Mouse (Mus musculus): ENCODE results near the gene Edc3. TPM values are rescaled to one million over a fixed set of nuclear protein-coding genes. Genes with fewer than 3 reads are reported as not detected.
A peak's percentile ranks its signal among the peaks of the same experiment; 100 is the strongest.

Edc3 gene
- polyA plus RNA-seq, 1 experiment from 2014 or later: 40.2 TPM

DNA sequence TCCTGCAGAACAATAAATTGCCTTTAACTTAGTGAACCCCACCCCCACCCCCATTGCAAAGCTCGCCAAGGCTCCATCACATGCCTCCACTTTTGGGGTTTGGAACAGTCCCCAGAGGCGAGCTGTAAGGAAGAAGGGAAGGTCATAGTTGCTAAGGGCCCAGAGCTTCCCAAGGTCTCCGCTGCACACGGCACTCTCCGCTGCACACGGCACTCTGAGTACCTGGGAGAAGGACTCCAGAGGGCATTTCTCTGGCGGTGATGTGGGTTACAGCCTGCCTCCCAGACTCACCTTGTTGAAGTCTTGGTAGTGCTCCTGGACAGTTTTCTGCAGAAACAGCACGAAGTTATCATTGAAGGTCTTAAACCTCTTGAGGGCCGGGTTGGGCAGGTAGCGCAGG is 26.9 kb upstream of the Edc3 start:
- H3K4me3 ChIP-seq (replicated peaks): no peak overlapping the region
- H3K9ac ChIP-seq: no peak overlapping the region
- H3K9me3 ChIP-seq: no peaks in the 10 kb centered on the region
- H3K4me1 ChIP-seq: no peaks in the 10 kb centered on the region
- no peak for ATAC-seq (ENCODE audit: low FRiP score)
- 0 out of 2 replicates have a peak, but pooled peaks cover 3% of the 10 kb centered on the region for H3K27me3 ChIP-seq
- H3K27ac ChIP-seq: no peak overlapping the region
- WGBS: 84% methylated on average over 10 of the region's 10 CpGs
- no peak overlapping the region for H3K4me2 ChIP-seq
- no peaks in the 10 kb centered on the region for H3K36me3 ChIP-seq (replicated peaks)

DNA sequence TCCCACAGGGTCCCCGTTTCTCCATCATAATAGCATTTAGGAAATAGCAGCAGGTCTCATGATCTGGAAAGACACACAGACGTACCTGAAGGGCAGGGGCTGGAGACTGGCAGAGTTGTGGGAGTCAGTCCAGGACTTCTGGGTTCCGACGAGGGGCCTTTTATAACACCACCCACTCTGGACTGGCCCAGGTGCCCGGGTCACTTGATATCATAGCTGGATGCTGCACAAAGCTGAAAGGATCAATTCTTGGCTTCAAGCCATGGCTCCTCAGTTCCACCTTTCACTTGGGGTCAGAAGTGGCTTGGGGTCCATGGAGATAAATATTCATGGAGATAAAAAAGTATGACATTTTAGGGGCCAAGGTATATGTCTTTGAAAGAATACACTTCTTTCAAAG is 24.8 kb upstream of the Edc3 start, which contains the start of gene Cyp1a2:
Gene Cyp1a2, minus strand, starts transcription at position 184 of the 400 bp plus-strand sequence.
- no peak for ATAC-seq (ENCODE audit: low FRiP score)
- no peaks in the 10 kb centered on the region for H3K36me3 ChIP-seq (replicated peaks)
- H3K4me2 ChIP-seq: no peak within 1 kb of the TSS
- no peak within 1 kb of the TSS for H3K27ac ChIP-seq
- H3K4me3 ChIP-seq (replicated peaks): no peak within 1 kb of the TSS
- no peak within 1 kb of the TSS for H3K9ac ChIP-seq
- H3K9me3 ChIP-seq: no peaks in the 10 kb centered on the region
- no peaks in the 10 kb centered on the region for H3K4me1 ChIP-seq
- WGBS: 80% methylated on average over 5 of the region's 5 CpGs
- no peaks in the 10 kb centered on the region for H3K27me3 ChIP-seq

DNA sequence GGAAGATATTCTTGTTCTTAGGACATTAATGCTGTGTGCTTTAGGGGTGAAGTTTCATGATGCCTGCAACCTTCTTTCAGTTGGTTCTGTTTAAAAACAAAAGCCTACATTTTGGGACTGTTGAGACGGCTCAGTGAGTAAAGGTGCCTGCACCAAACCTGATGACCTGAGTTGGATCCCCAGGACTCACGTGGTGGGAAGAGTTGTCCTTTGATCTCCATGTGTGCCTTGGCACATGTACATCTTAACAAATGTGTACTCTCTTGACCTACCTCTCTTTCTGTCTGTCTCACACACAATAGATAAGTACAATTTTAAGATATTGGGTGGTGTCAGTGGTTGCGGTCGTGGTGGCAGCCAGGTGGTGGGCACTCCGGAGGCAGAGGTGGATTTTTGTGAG is 22.3 kb upstream of the Edc3 start:
- Histone ChIP-seq H3K4me1 (no peaks in the 10 kb centered on the region), H3K27ac (no peak overlapping the region), H3K36me3 (replicated peaks) (no peaks in the 10 kb centered on the region), H3K27me3 (no peaks in the 10 kb centered on the region), H3K9me3 (no peaks in the 10 kb centered on the region), H3K4me2 (no peak overlapping the region), H3K9ac (no peak overlapping the region), H3K4me3 (replicated peaks) (no peak overlapping the region)
- 94% methylated on average over 5 of the region's 5 CpGs for WGBS
- ATAC-seq (ENCODE audit: low FRiP score): no peak

DNA sequence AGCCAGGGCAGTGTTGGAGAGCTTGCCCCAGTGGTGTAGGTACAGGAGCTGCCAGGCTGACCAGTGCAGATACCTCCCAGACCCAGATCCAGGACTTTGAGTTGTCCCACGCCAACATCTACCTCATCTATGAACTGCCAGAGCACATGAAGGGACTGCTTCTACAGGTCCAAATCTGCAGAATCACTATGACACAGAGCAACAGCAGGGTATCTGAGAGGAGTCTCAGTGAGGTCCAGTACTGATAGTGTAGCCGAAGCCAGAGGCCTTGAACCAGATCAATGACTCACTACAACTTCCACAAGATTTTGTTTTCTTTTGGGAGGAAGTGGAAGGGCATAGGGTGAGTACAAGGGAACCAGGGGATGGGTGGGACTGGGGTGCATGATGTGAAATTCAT is 20.6 kb upstream of the Edc3 start, which contains the start of gene Cyp1a1:
Gene Cyp1a1, plus strand, starts transcription at position 178 of the 400 bp plus-strand sequence.
- Histone ChIP-seq H3K9me3 (no peaks in the 10 kb centered on the region), H3K4me3 (replicated peaks) (no peak within 1 kb of the TSS), H3K9ac (no peak within 1 kb of the TSS), H3K36me3 (replicated peaks) (no peaks in the 10 kb centered on the region), H3K4me1 (no peaks in the 10 kb centered on the region), H3K27me3 (no peaks in the 10 kb centered on the region), H3K27ac (no peak within 1 kb of the TSS), H3K4me2 (no peak within 1 kb of the TSS)
- WGBS: 93% methylated on average over 2 of the region's 2 CpGs
- no peak for ATAC-seq (ENCODE audit: low FRiP score)

DNA sequence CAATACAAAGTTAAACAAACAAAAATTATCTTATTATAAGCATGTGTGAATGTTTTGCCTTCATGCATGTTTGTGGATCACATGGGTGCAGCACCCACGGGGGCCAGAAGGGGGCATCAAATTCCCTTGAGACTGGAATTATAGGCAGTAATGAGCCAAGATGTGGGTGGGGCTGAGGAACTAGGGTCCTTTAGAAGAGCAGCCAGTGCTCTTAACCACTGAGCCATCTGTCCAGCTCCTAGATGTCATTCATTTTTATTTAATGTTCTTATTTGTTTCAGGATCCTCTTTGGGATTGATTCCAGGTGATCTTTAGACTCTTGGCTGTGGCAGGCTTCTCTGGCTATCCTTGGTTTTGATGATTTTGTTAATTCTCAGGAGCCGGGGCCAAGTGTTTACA is 20.2 kb upstream of the Edc3 start:
- ATAC-seq (ENCODE audit: low FRiP score): no peak
- Histone ChIP-seq H3K27ac (no peak overlapping the region), H3K4me3 (replicated peaks) (no peak overlapping the region), H3K9ac (no peak overlapping the region), H3K36me3 (replicated peaks) (no peaks in the 10 kb centered on the region), H3K4me1 (no peaks in the 10 kb centered on the region), H3K9me3 (no peaks in the 10 kb centered on the region), H3K27me3 (no peaks in the 10 kb centered on the region), H3K4me2 (no peak overlapping the region)
- WGBS: 59% methylated on average over 2 of the region's 2 CpGs

DNA sequence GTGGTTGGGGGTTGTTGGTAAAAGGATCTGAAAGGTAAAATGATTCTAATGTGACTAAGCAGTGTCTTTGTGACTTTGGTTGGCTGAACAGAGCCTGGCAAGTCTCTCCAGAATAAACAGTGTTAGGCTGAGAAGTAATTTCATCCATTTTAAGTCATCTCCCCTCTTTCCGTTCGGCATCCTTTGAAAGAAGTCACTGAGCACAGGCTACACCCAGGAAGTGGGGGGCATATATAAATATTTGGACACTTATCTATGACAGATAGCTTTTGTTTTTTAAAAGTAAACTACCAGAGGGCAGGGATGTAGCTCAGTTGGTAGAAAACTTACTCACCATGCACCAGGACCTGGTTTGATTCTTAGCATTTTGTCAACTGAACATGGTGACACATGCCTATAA is 19.7 kb upstream of the Edc3 start:
- H3K9ac ChIP-seq: no peak overlapping the region
- H3K4me2 ChIP-seq: no peak overlapping the region
- 90% methylated on average over 2 of the region's 2 CpGs for WGBS
- no peak overlapping the region for H3K27ac ChIP-seq
- no peak overlapping the region for H3K4me3 ChIP-seq (replicated peaks)
- H3K36me3 ChIP-seq (replicated peaks): no peaks in the 10 kb centered on the region
- no peak for ATAC-seq (ENCODE audit: low FRiP score)
- H3K27me3 ChIP-seq: 0 out of 2 replicates have a peak, but pooled peaks cover under 1% of the 10 kb centered on the region
- H3K9me3 ChIP-seq: no peaks in the 10 kb centered on the region
- no peaks in the 10 kb centered on the region for H3K4me1 ChIP-seq

DNA sequence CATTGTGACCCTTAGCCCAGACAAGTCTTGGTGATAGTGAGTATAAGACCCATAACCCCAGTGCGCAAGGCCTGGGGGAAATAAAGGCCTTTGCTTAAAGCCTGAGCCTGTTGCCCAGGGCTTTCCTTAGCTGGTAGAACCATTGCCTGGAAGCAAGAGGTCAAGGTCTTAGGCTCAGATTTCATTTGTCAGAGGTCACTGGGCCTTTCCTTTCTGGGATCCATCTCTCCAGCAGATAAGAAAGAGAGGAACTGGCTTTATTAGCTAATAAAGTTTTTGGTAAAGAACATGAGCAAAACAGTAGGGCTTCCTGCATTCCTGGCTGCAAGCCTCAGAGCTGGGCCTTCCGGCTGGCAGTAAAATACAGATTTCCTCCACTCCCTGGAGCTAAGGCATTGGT is 14.2 kb upstream of the Edc3 start:
- Histone ChIP-seq H3K4me2 (no peak overlapping the region), H3K4me1 (peaks cover 14% of the 10 kb centered on the region), H3K9me3 (no peaks in the 10 kb centered on the region), H3K36me3 (replicated peaks) (no peaks in the 10 kb centered on the region), H3K27ac (no peak overlapping the region), H3K4me3 (replicated peaks) (no peak overlapping the region), H3K27me3 (peaks cover 50% of the 10 kb centered on the region), H3K9ac (no peak overlapping the region)
- ATAC-seq (ENCODE audit: low FRiP score): no peak
- WGBS: 83% methylated on average over 2 of the region's 2 CpGs

DNA sequence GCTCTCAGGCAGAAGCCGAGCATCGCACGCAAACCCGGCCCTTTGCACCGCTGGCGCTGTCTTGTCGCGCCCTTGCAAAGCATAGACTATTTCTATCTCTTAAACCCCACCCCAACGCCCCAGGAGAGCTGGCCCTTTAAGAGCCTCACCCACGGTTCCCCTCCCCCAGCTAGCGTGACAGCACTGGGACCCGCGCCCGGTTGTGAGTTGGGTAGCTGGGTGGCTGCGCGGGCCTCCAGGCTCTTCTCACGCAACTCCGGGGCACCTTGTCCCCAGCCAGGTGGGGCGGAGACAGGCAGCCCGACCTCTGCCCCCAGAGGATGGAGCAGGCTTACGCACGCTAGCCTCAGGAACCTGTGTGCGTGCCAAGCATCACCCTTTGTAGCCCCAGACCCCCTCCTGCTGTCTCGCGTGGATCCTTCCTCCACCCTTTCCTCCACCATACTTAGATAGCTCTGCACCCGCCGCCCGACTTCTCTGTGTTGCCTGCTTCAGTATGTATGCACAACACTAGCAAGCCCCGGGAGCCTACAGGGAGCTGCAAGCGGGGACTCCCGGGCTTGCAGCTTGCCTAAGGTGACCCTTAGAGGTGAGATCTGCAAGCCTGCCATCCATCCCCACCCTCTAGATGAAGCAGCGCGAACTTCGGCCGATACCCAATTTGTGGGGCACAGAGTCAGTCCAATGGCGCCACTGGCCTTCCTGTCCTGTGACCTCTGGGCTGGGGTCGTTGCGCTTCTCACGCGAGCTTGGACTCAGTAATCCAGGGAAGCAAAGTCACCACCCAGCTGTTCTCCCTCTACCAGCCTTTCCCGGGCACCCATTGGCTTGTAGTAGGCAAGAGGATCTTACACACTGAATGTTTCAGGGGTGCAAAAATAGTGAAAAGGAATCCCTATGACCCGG is 11.7 kb upstream of the Edc3 start:
- H3K27ac ChIP-seq: no peak overlapping the region
- H3K9ac ChIP-seq: peak overlapping the region; percentile 3
- H3K4me1 ChIP-seq: peaks cover 14% of the 10 kb centered on the region
- peak overlapping the region; percentile 39 for H3K4me3 ChIP-seq (replicated peaks)
- WGBS: 2% methylated on average over 42 of the region's 42 CpGs
- no peaks in the 10 kb centered on the region for H3K9me3 ChIP-seq
- no peak for ATAC-seq (ENCODE audit: low FRiP score)
- peak overlapping the region; percentile 59 for H3K4me2 ChIP-seq
- H3K36me3 ChIP-seq (replicated peaks): no peaks in the 10 kb centered on the region
- H3K27me3 ChIP-seq: peaks cover 50% of the 10 kb centered on the region

DNA sequence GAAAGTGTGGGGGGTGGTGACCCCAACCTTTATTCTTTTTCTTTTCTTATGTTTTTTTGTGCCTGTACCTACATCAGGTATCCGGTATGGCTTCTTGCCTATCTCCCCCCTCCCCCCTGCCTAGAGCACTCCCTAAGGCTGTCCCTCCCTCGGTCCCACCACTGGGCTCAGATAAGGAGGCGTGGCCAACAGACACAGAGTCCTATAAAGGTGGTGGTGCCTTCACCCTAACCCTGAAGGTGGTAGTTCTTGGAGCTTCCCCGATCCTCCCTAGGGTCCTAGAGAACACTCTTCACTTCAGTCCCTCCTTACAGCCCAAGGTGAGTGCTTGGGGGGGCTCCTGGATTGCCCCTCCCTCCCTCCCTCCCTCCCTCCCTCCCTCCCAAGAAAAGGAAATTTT is 11.0 kb upstream of the Edc3 start:
- peaks cover 50% of the 10 kb centered on the region for H3K27me3 ChIP-seq
- H3K9me3 ChIP-seq: no peaks in the 10 kb centered on the region
- no peak overlapping the region for H3K4me3 ChIP-seq (replicated peaks)
- H3K36me3 ChIP-seq (replicated peaks): no peaks in the 10 kb centered on the region
- no peak overlapping the region for H3K4me2 ChIP-seq
- H3K9ac ChIP-seq: no peak overlapping the region
- no peak overlapping the region for H3K27ac ChIP-seq
- no peak for ATAC-seq (ENCODE audit: low FRiP score)
- H3K4me1 ChIP-seq: peaks cover 14% of the 10 kb centered on the region
- 18% methylated on average over 4 of the region's 4 CpGs for WGBS

DNA sequence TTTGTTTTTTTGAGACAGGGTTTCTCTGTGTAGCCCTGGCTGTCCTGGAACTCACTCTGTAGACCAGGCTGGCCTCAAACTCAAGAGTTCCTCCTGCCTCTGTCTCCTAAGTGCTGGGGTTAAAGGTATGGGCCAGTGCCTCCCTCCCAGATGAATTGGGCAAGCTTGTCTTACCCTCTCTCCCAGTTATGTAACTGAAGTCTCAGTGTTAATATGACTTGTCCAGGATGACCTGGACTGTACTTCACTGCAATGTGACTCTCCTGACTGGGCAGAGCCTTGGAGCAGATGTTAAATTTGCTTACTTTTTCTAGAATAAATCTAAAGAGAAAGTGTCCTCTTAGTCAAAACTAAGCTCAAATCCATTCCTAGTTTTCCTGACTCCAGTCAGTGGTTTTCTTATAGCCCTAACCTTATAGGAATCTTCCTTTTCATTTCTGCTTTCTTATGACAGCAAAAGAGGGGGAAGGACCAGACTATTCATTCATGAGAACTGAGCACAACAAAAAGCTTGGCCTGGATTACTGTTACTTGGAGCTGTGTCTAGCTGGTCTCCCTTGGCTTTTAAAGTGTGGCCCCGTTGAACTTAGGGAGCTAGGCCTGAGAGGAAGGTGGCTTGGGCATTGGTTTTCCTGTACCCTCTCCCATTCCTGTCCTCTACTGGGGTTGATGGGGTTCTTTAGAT is 9.7 kb upstream of the Edc3 start:
- 71% methylated on average over 1 of the region's 1 CpGs for WGBS
- H3K4me3 ChIP-seq (replicated peaks): no peak overlapping the region
- no peak overlapping the region for H3K27ac ChIP-seq
- no peak overlapping the region for H3K9ac ChIP-seq
- H3K4me2 ChIP-seq: no peak overlapping the region
- no peaks in the 10 kb centered on the region for H3K36me3 ChIP-seq (replicated peaks)
- ATAC-seq (ENCODE audit: low FRiP score): no peak
- peaks cover 49% of the 10 kb centered on the region for H3K27me3 ChIP-seq
- no peaks in the 10 kb centered on the region for H3K9me3 ChIP-seq
- H3K4me1 ChIP-seq: peaks cover 14% of the 10 kb centered on the region

DNA sequence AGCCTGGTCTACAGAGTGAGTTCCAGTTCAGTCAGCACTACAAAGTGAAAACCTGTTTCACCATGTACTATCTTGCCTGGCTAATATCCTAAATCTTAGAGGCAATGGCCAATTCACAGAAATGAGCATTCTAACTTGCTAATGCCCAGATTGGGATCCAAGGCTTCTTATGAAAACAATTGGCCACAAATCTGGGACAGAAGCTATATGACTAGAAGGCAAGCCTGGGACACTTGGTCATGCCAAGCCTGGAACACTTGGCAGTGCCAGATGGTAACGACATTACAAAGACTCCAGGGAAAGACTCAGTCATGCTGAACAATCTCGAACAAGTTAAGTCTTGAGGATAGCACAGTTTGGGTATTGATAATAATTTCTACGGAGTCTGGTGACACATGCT is 1.8 kb upstream of the Edc3 start:
- Histone ChIP-seq H3K4me2 (no peak overlapping the region), H3K27ac (no peak overlapping the region), H3K27me3 (no peaks in the 10 kb centered on the region), H3K9me3 (peaks cover 5% of the 10 kb centered on the region; the same call in 1 of the 2 replicates), H3K36me3 (replicated peaks) (no peaks in the 10 kb centered on the region), H3K4me1 (peaks cover 12% of the 10 kb centered on the region), H3K9ac (no peak overlapping the region), H3K4me3 (replicated peaks) (no peak overlapping the region)
- WGBS: 90% methylated on average over 3 of the region's 3 CpGs
- ATAC-seq (ENCODE audit: low FRiP score): no peak

DNA sequence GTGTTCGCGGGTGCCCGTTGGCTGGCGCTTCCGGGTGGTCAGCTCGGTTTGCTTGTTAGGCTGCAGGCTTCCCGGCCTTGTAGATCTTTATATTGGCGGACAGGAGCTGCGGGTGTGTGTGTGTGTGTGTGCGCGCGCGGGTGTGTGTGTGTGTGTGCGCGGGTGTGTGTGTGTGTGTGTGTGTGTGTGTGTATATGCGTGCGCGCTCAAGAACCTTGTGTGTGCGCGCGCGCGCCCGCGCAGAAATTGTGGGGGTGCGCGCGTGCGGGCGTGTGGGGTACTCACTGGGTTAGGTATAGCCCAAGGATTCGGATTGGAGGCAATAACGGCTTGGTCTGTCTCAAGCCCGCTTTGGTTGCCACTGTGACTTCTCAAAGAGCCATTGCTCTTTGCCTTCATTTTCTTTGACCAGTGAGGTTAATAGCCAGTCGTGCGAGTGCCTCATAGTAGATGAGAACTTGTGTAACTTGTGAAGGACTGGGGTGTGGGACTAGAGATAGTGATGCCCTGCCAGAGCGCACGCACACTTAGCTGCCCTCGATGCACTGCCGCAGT is 457 bp downstream of the Edc3 start:
- Histone ChIP-seq H3K4me2 (peak overlapping the region; percentile 85), H3K36me3 (replicated peaks) (peaks cover 18% of the 10 kb centered on the region), H3K9me3 (peaks cover 5% of the 10 kb centered on the region; the same call in 1 of the 2 replicates), H3K4me3 (replicated peaks) (peak overlapping the region; percentile 96), H3K9ac (peak overlapping the region; percentile 94), H3K27me3 (no peaks in the 10 kb centered on the region), H3K27ac (peak overlapping the region; percentile 79), H3K4me1 (peaks cover 12% of the 10 kb centered on the region)
- peak; percentile 80 for ATAC-seq (ENCODE audit: low FRiP score)
- WGBS: 5% methylated on average over 39 of the region's 39 CpGs
